Mouse (Mus musculus) forelimb bud, embryonic 11.5 days (tissue): ENCODE measurements around the gene Cwc25.

Source experiments
- DNase-seq: peaks from one replicate; pipeline ENCODE4 v3.0.0-alpha.2; 2012; ENCODE audit warnings: low read depth, low spot score

Gene Cwc25

DNA sequence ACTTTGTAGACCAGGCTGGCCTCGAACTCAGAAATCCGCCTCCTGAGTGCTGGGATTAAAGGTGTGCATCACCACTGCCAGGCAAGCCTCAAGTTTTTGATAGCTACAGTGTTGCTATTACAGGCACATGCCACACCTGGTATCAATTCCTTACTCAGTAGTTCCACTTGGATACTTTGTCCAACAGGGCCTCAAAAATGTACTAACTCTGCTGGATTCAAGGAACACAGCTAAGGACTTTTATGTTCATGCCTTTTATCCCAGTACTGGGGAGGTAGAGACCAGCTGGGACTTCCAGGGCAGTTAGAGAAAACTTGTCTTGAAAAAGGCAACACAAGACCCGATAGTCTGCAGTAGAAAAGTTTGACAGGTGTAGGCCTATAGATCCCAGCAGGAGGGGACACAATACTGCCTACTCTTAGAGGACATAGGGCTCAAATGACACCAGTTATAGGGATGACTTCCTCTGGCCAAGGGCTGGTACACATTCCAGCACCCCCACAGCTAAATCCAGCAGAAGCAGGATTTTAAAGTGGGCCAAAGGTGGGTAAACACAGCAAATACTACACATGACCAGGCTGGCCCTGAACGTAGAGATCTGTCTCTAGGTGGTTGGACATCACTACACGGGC is 10.3 kb upstream of the Cwc25 start:
- no peak for DNase-seq

DNA sequence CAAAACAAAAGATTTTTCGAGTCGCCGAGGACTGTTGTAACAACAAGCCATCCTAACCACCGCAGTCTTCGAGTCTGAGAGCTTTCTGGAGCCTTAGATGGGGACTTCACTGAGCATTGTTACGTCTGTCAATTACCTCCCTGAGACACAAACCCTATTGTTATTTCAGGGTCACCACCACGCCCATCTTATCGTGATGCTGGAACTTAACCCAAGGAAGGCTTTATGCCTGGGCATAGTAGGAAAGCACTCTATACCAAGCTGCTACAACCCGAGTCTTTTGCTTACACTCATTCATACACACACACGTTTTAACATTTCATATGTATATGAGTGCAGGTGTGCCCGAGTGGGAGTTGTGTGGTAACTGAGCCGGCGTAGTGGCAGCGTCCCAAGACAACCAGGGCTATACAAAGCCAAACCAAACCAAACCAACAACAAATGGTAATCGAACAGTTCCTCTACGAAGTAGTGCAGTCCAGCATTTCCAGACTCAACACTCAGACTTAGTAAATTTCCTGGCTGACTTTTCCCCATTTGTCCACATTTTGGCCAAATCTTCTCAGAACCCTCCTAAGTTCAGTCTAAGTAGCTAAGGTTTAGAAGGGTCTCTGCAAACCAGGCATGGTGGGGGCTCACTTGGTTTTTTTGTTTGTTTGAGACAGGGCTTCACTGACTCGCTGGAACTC is 9.6 kb upstream of the Cwc25 start, which contains the start of gene 1700001P01Rik:
Gene 1700001P01Rik, minus strand, starts transcription at position 111 of the 689 bp plus-strand sequence.
- no peak for DNase-seq

- no peak for DNase-seq
Observed at GRCm38 (mm10) chr11:97775186-97775585, 8.8 kb upstream of the Cwc25 start.

- DNase-seq: no peak
Observed at GRCm38 (mm10) chr11:97771410-97771809, 5.1 kb upstream of the Cwc25 start.

DNA sequence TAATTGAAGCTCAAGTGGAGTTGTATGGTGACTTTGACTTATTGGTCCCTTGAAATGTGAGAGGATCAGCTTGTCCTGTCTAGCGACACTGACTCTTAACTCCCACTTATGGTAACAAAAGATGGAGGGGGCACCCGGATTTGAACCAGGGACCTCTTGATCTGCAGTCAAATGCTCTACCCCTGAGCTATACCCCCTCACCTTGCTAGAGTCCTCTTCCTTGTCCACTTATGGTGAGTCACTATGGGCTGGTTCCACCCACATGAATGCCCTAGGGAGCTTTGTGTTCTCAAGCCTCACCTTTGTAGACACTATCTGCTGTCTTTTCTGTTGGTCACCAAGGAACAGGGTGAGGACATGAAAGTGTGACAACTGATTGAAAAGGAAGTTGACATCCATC is 3.3 kb upstream of the Cwc25 start:
- no peak for DNase-seq

- DNase-seq: no peak
Observed at GRCm38 (mm10) chr11:97761638-97762037, 4.7 kb downstream of the Cwc25 start.

- no peak for DNase-seq
Observed at GRCm38 (mm10) chr11:97758942-97759341, 7.4 kb downstream of the Cwc25 start.

- DNase-seq: no peak
Observed at GRCm38 (mm10) chr11:97758125-97758524, 8.2 kb downstream of the Cwc25 start.

- DNase-seq: no peak
Observed at GRCm38 (mm10) chr11:97753277-97753676, 13.1 kb downstream of the Cwc25 start.

- no peak for DNase-seq
Observed at GRCm38 (mm10) chr11:97748496-97748895, 17.9 kb downstream of the Cwc25 start.

GRCm38 (mm10) chr11:97747773-97748172 is 18.6 kb downstream of the Cwc25 start:
- no peak for DNase-seq

DNA sequence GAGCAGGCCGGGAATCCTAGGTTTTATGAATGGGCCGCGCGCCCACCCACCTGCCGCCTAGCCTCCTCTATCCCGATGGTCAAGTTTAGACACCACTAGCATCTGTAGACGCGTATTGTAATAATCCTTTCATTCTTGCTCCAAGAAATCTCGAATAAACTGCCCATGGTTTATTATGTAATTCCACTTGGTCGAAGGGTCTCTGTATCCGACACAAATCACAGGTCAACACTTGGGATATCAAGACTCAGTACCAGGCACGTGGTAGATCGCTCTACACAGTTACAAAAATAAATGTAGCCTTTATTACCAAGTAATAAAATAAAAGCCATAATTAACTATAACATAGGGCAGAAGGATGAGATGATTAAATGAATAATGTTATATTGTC is 21.0 kb downstream of the Cwc25 start:
- no peak for DNase-seq

- DNase-seq: peak; percentile 99
Observed at GRCm38 (mm10) chr11:97744718-97745330, 21.5 kb downstream of the Cwc25 start.

GRCm38 (mm10) chr11:97744063-97744717 is 22.2 kb downstream of the Cwc25 start, which contains the start of gene Pip4k2b:
Gene Pip4k2b (minus strand): TSS chr11:97744704.
- peak; percentile 32 for DNase-seq

DNA sequence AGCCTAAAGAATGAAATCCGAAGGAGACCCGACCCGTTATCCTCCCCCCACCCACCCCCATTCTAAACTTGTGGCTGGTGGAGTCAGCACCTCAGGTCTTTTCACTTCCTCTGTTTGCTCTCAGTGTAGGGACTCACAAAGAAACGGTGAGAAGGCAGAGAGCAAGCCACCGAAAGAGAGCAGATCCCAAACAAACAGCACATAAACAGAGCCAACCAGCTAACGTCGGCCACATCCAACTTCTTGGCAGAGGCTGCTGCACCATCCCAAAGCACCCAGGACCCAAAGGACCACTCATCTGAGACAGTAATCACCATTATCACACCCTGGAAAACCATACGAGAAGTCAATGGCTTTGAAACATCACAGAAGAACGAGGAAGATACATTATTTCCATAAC is 22.9 kb downstream of the Cwc25 start:
- DNase-seq: no peak

DNA sequence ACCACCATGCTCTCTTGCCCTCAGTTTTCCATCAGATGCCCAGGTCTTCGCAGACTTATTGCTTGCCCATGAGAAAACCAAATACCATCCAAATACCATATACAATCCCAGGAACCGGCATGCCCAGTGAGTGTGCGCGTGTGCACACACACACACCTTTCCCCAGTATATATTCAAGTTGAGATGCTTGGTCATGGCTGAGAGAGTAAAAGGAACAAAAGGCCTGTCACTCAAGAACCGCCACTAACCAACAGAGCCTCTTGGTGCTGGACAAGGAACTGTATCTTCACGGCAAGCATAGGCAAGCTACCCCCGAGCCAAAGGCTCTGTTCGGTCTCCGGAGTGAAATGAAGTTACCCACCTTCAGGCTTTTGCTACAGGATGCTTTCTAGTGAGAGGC is 23.8 kb downstream of the Cwc25 start:
- no peak for DNase-seq

DNA sequence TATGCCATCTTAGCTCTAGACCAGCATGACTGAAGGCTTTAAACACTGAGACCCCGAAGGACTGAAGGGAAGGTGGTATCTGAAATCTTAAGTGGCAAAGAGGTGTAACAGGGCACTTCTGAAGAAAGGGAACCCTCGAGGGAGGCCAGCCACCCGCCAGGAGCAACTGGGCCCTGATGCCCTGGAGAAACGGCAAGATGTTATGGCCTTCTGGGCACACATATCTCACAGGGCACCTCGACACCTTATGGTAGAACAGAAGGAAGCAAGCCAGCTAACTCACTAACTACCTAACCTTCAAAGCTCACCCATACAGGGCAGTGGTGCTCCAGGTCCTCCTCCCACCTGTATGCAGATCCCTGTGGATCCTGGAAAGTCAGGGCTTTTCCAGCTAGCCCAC is 24.2 kb downstream of the Cwc25 start:
- no peak for DNase-seq

- DNase-seq: no peak
Observed at GRCm38 (mm10) chr11:97740190-97740589, 26.2 kb downstream of the Cwc25 start.

DNA sequence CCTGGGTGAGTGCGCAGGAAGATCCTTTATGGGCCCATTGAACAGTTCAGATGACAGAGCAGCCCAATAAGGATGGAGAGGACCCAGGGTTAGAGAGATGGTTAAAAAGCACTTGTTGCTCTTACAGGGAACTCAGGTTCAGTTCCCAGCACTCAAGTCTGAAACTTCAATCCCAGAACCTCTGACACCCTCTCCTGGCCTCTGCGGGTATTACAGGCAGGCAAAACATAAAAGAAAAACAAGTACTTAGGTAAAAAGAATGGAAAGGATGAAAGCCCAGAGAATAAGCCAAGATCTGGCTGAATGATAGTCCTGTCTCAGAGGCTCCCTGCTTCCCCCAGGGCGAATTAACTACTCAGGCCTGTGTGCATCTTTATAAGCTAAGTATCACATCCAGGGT is 27.2 kb downstream of the Cwc25 start:
- no peak for DNase-seq

- DNase-seq: peak; percentile 11
Observed at GRCm38 (mm10) chr11:97738703-97739102, 27.7 kb downstream of the Cwc25 start.

- no peak for DNase-seq
Observed at GRCm38 (mm10) chr11:97737600-97737999, 28.8 kb downstream of the Cwc25 start.

DNA sequence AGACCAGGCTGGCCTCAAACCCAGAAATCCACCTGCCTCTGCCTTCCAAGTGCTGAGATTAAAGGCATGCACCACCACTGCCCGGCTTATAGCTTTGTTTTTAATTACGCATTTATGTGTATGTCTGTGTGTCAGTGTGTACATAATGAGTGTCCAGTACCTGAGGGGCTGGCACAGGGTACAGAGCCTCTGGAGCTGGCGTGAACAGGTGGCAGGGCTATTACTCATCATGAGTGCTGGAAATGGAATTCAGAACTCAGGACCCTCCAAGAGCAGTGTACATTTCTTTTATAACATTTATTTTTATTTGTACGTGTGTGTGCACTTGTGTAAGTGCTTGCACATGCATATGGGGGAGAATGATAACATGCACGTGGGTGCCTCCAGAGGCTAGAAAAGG is 29.7 kb downstream of the Cwc25 start:
- DNase-seq: no peak
